Mouse (Mus musculus) heart, adult 2 months (tissue): ENCODE data around the gene Hsd17b14.

ENCODE experiments used
- CTCF ChIP-seq: fragments of 200-600 bp; IDR thresholded peaks from 2 replicates; pipeline ENCODE4 v1.8.1; 2022; ENCODE audit warnings: antibody characterized with exemption, mild to moderate bottlenecking, moderate library complexity
- EP300 ChIP-seq: fragments of 200-500 bp; IDR thresholded peaks from 2 replicates; pipeline ENCODE4 v1.6.1; 2011; ENCODE audit warnings: low read depth, low read length, control low read depth; ENCODE audit not compliant: insufficient read depth

- TF ChIP-seq CTCF (no peak), EP300 (no peak)
These were observed 31.6 kb upstream of the Hsd17b14 start for GRCm38 (mm10) chr7:45522957-45523676.
